Mouse (Mus musculus) frontal cortex, postnatal 10 days (tissue): ENCODE measurements around the gene Col26a1.

Source experiments
- DNase-seq, 2 experiments: peaks; one replicate each; pipeline ENCODE4 v3.0.0; 2022; ENCODE audit warnings: low spot score in 2 of 2, mixed read lengths in 1 of 2

Col26a1 gene

GRCm38 (mm10) chr5:136881380-136882009 is 1.5 kb downstream of the Col26a1 start:
- peak; percentile 24 to 78 for DNase-seq

DNA sequence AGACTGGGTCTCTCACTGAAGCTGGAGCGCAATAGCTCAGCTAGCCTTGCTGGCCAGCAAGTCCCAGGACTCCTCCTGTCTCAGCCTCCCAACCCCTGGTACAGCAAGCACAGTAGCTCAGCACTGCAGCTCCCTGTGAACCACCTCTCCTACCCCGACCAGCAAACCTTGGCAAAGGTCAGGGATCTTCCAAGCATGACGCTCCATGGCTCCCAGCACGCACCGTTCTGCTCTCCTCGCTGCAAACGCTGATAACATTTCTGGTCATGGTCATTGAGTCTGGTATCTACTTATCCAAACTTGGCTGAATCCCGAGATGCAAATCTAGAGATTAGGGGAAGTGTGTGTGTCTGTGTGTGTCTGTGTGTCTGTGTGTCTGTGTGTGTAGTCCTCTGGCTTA is 2.9 kb downstream of the Col26a1 start:
- DNase-seq = no peak

DNA sequence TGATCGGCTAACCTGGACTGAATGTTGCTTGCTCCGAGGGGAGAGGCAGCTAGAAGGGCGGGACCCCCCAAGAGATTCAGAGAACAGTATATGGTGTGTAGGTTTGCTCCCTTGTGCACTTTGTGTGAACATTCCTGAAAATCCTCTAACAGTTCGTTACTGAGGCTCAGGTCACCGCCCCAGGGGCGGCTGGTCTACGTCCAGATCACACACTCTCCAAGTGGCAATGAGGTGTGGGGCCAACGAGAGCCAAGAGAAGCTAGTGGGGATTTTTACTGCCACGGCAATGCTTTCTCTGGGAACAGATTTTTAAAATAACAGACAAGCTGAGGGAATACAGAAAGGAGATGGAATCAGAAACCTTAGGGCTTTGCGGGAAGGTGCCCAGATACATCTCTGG is 8.7 kb downstream of the Col26a1 start:
- DNase-seq = no peak

- no peak for DNase-seq
Measured at GRCm38 (mm10) chr5:136872417-136872816, 10.6 kb downstream of the Col26a1 start.

GRCm38 (mm10) chr5:136869451-136870114 is 13.4 kb downstream of the Col26a1 start:
- no peak for DNase-seq

DNA sequence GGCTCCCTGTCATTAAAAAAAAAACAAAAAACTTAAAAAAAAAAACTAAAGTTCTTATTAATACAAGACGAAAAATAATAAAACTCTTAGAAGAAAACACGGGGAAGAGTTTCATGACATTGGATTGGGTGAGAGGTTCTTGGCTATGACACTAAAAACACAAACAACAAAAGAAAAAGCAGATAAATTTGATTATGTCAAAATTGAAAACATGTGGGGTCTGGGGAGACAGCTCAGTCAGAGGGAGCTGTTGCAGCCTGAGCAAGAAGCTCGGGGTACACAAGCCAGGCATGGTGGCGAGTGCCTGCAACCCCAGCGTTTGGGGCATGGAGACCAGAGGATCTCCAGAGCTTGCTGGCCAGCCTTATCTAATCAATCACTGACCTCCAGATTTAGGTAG is 15.3 kb downstream of the Col26a1 start:
- no peak for DNase-seq

GRCm38 (mm10) chr5:136863961-136864674 is 18.9 kb downstream of the Col26a1 start:
- DNase-seq = peak; percentile 32 to 50

- no peak for DNase-seq
Measured at GRCm38 (mm10) chr5:136863276-136863675, 19.7 kb downstream of the Col26a1 start.

DNA sequence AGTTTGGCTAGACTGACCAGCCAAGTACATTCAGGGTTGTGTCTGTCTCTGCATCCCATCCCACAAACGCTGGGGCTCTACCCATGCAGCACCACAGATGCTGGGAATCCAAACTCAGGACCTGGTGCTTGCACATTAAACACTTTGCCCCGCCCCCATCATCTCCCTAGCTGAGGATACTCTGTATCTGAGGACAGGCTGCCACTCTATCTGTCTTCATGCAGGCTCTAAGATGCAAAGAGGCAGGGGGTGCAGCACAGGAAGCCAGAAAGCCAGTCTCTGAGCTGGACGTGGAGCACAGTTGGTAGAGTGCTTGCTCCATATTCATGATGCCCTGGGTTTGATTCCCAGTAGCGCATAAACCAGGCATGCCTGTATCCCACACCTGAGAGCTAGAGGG is 20.2 kb downstream of the Col26a1 start:
- no peak for DNase-seq

GRCm38 (mm10) chr5:136861191-136861940 is 21.6 kb downstream of the Col26a1 start:
- no peak for DNase-seq

DNA sequence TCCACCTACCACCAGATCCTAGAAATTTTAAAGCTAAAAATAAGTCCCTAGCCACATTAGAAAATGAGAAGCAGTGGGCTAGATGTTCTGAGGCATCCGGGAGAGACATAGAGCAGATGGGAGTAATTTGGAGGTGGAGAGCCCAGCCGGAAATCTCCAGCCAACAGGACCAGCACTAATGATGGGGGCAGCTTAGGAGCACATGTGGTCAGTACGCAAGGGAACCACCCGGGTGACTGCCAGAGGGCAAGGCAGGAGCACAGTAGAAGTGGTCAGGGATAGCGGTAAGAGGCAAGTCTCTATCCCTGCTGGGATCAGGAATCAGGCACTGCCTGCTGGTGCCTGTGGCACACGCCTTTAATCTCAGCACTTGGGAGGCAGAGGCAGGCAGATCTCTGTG is 32.3 kb downstream of the Col26a1 start:
- no peak for DNase-seq

DNA sequence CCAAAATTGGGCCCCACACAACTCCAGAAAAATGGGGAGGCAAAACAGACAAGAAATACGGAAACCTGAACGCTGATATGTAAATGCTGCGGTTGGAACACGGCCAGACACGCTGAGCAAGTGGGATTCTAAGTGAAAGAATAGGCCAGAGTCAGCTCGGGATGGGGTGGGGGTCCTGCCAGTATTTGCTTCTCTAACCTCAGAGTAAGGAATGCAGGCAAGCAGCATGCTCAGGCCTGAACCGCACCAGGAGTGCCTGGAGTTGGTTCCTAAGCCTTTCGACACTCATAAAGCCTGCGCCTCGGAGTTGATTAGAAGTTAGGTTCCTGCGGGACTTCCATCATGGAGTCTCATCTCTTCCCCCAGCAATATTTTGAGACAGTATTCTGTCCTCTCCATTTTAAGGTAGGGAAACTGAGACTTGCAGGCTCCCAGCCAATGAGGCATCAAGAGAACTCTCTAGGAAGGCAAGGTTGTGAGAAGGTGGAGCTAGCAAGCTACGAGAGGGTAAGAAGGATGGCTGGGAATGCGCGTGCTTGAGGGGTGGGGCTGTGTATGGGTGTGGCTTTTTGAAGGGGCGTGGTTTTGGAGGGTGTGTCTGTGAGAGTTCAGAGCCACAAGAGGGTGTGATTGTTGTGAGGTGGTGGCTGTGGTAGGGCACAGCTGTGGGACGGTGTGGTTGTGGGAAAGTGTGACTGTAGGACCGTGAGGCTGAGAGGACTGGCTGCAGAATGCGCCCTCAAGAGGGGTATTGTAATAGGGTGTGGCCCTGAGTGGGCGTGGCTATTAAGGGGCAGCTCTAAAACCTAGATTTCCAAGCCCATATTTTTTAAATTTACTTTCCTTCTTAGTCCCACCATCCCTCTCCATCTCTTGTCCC is 36.4 kb downstream of the Col26a1 start:
- no peak for DNase-seq

DNA sequence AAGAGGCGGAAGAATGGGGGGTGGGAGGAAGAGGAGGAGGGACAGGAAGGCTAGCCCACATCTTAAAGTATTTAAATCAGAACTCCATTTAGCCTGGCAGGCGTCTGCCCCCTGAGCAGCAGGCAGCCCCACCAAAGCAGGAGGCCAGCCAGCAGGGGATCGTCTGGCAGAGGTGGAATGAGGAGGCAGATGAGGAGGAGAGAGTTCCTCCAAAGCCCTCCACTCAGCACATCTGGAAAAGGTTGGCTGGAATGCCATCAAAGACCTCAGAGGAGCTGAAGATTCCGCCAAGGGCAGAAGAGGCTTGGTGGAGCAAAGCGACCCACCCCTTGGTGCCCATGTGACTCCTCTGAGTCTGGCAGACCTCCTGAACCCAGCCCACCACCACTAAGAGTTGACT is 39.1 kb downstream of the Col26a1 start:
- no peak for DNase-seq

- DNase-seq = peak in 1 of 2 experiments; percentile 38
Measured at GRCm38 (mm10) chr5:136840036-136840435, 43.0 kb downstream of the Col26a1 start.

GRCm38 (mm10) chr5:136833053-136833452 is 50.0 kb downstream of the Col26a1 start:
- no peak for DNase-seq

DNA sequence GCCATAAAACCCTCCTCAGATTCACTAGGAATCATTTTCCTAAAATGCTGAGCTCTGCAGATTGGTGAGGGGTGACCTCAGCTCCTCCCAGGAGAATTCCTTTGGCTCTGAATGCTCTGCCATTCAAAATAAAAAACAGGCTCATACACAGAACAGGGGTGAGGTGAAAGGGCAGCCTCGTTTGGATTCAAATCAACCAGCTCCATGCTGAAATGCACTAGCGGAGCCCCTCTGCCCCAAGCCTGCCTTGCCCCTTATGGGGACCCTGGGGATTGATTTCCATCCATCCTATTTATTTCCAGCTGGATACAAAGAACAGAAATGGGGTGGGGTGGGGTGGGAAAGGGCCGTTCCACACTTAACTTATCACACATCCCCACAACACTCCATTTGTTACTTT is 52.9 kb downstream of the Col26a1 start:
- DNase-seq = no peak

DNA sequence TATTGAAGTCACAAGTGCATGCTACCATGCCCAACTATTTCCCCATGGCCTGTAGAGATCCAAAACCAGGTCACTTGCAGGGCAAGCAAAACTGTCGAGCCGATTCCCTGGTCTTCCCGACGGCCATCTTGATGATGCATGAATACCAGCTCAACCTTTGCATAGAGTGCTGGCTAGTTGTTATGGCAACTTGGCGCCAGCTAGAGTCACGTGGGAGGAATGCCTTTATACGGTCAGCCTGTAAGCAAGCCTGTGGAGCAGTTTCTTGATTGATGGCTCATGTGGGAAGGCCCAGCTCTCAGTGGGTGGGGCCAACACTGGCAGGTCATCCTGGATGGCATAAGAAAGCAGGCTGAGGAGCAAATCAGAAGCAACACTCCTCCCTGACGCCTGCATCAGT is 61.0 kb downstream of the Col26a1 start:
- DNase-seq = no peak

DNA sequence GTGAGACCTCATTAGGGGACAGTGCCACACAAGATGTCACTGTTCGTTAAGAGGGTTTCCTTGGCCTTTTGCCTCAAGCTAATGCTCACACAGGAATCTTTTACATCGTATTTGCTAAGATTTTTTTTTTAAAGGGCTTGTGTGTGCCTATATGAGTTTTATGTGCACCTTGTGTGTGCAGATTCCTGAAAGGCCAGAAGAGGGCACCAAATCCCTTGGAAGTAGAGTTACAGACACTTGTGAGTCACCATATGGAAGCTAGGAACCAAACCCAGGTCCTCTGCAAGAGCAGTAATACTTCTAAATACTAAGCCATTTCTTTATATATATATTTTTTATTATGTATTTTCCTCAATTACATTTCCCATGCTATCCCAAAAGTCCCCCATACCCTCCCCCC is 62.1 kb downstream of the Col26a1 start:
- no peak for DNase-seq

DNA sequence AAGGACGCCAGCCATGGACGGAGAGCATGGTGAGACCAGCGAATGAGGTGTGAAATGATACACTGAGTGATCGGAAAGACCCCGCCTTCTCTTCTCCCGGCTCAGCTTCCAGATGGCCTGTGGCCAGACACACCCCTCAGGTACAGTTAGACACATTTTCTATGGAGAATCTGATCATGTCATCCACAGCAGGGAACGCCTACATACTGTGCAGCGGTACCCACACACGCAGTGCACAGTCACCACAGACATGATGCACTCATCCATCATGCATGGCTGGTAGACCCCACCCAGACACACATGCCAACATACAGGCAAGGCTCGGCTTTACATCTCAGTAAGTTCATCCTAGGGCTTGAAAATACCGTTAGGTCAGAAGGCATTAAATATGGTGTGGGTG is 63.3 kb downstream of the Col26a1 start:
- no peak for DNase-seq

DNA sequence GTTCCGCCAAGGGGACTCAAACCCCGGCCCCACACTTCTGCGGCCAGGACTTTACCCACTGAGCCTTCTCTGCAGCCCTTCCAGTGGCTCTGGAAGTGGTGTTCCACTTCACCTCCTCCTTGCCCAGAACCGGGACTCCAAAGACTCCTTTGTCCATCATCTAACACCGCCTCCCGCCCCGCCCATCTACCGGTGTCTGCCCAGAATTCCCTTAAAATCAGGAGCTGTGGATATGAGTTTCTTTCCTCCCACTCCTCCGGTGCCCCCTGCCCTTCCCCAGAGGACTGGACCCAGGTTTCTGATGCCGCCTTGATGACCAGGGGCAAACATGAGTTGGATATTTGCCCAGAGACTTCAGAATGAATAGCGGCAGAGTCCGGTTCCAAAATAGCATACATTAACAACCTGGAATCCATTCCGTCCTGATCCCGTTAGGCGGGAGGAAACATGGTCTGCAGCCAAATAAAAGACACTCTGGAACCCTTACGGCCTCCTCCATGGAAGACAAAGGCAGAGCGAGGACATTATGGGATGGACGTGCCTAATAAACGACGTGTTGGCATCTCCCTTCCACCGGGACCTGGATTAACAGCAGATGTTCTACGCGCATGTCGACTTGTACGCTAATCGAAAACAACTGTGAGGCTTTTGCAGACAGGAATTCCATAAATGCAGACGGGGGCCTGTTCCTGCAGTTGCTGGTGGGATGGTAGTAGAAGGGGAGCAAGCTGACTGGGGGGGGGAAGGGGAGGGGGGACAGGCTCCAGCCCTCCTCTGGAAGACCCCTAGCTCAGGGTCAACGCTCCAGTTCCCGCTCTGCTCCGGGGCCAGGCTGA is 72.3 kb downstream of the Col26a1 start:
- no peak for DNase-seq
